Mouse (Mus musculus): ENCODE data around the gene Mnx1.

- TF ChIP-seq POLR2A (IDR thresholded peaks at IDR 0.05; ENCODE audit: control insufficient read depth, low read depth, low read length) (no peak), CTCF (IDR thresholded peaks at IDR 0.05; ENCODE audit: control insufficient read depth, insufficient read depth, insufficient replicate concordance, low read depth, low read length) (no peak)
Measured at GRCm38 (mm10) chr5:29445275-29445674, 33.0 kb downstream of the Mnx1 start.

Data from testis, adult 2 months (tissue).